Mouse (Mus musculus) spleen, postnatal 10 days (tissue): ENCODE measurements around the gene Cln5.

Experiments used
- DNase-seq, 2 experiments: peaks; one replicate each; pipeline ENCODE4 v3.0.0; 2021 to 2022; ENCODE audit warnings: low spot score in 2 of 2

Cln5 gene

GRCm38 (mm10) chr14:103078006-103078912 lies 8.2 kb downstream of the Cln5 start:
- DNase-seq = no peak

- no peak for DNase-seq
Observed at GRCm38 (mm10) chr14:103079209-103079977, 9.4 kb downstream of the Cln5 start.

- DNase-seq = no peak
Observed at GRCm38 (mm10) chr14:103085840-103086533, 16.0 kb downstream of the Cln5 start.

GRCm38 (mm10) chr14:103086671-103087324 lies 16.8 kb downstream of the Cln5 start:
- peak in 1 of 2 experiments; percentile 55 for DNase-seq

- no peak for DNase-seq
Observed at GRCm38 (mm10) chr14:103087846-103088245, 17.8 kb downstream of the Cln5 start.

- peak in 1 of 2 experiments; percentile 59 for DNase-seq
Observed at GRCm38 (mm10) chr14:103088624-103089023, 18.6 kb downstream of the Cln5 start.

GRCm38 (mm10) chr14:103093236-103093635 lies 23.2 kb downstream of the Cln5 start:
- no peak for DNase-seq

- DNase-seq = no peak
Observed at GRCm38 (mm10) chr14:103093670-103094069, 23.7 kb downstream of the Cln5 start.

- no peak for DNase-seq
Observed at GRCm38 (mm10) chr14:103095036-103095435, 25.0 kb downstream of the Cln5 start.

GRCm38 (mm10) chr14:103095826-103096225 lies 25.8 kb downstream of the Cln5 start:
- no peak for DNase-seq

GRCm38 (mm10) chr14:103096621-103097020 lies 26.6 kb downstream of the Cln5 start:
- no peak for DNase-seq

- DNase-seq = no peak
Observed at GRCm38 (mm10) chr14:103098213-103098586, 28.2 kb downstream of the Cln5 start.

- DNase-seq = peak; percentile 85 to 93
Observed at GRCm38 (mm10) chr14:103098587-103099235, 28.7 kb downstream of the Cln5 start.

- peak; percentile 84 to 88 for DNase-seq
Observed at GRCm38 (mm10) chr14:103099238-103099933, 29.4 kb downstream of the Cln5 start, which contains the start of gene Fbxl3. TSS of gene Fbxl3 (minus strand) at chr14:103099566.

- DNase-seq = no peak
Observed at GRCm38 (mm10) chr14:103100296-103100695, 30.3 kb downstream of the Cln5 start.

- no peak for DNase-seq
Observed at GRCm38 (mm10) chr14:103101171-103101570, 31.2 kb downstream of the Cln5 start.

GRCm38 (mm10) chr14:103102246-103102645 lies 32.2 kb downstream of the Cln5 start:
- no peak for DNase-seq

GRCm38 (mm10) chr14:103102731-103103335 lies 32.8 kb downstream of the Cln5 start:
- DNase-seq = no peak

GRCm38 (mm10) chr14:103106301-103106700 lies 36.3 kb downstream of the Cln5 start:
- DNase-seq = no peak

GRCm38 (mm10) chr14:103109971-103110370 lies 40.0 kb downstream of the Cln5 start:
- DNase-seq = no peak
